Mouse (Mus musculus): Measurements from ENCODE around the gene Fstl3.

DNA sequence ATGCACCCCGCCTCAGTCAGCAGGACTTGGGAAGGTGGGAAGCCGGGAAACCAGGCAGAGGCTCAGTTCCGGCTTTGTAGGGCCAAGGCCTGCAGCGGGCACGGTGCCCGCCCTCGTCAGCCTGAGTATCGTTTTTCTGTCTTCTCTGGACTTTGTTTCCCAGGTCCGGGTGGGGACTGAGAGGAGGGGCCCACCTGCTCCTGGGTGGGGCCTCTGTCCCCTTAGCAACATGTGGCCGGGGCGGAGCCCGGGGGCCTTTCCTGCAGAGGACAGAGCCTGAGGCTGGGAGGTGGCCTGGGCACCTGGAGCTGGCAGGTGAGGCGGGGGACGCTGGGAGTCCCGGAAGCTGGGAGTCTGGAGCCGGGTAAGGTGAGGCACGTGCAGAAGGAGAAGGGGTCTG is 45.3 kb downstream of the Fstl3 start:
- TF ChIP-seq CTCF (IDR thresholded peaks at IDR 0.05; ENCODE audit: low read depth), result no peak
- no peak for TF ChIP-seq EP300 (IDR thresholded peaks at IDR 0.05; ENCODE audit: low read depth)

Data from liver, postnatal 0 days (tissue).